Mouse (Mus musculus) adrenal gland, adult 18-20 months (tissue): Measurements from ENCODE around the gene Atrip. TPM values are rescaled to one million over a fixed set of nuclear protein-coding genes. Genes with fewer than 3 reads are reported as not detected.

Experiments
- total RNA-seq, 2 experiments: library from RNA; stranded (reverse); gene quantifications; 1 replicate in 1 of 2; 2 replicates in 1 of 2; pipeline ENCODE4 v1.2.3; 2021

Atrip gene
- total RNA-seq, 2 experiments from 2014 or later = 14.7 to 15.2 TPM

Other genes starting within 250 kb of the Atrip start
- 1 to 10 TPM; 3.6 to 4.1 TPM for gene Celsr3, start 247.8 kb downstream of the Atrip start, total RNA-seq
- 10 to 100 TPM in 1 of 2 experiments, 1 to 10 TPM in 1; 9.6 to 13.8 TPM for gene Slc26a6, start 220.8 kb downstream of the Atrip start, total RNA-seq
- under 1 TPM in 1 of 2 experiments, not detected in 1; 0.32 TPM for gene Tmem89, start 159.5 kb downstream of the Atrip start, total RNA-seq
- 1,000 to 10,000 TPM in 1 of 2 experiments, 100 to 1,000 TPM in 1; 638 to 1,072 TPM for gene Uqcrc1, start 137.5 kb downstream of the Atrip start, total RNA-seq
- gene Col7a1, start 120.5 kb downstream of the Atrip start, total RNA-seq = 1 to 10 TPM; 6.4 to 7.5 TPM
- gene Ucn2, start 88.1 kb downstream of the Atrip start, total RNA-seq = under 1 TPM; 0.26 to 0.53 TPM
- gene Pfkfb4, start 82.3 kb downstream of the Atrip start, total RNA-seq = 10 to 100 TPM in 1 of 2 experiments, 1 to 10 TPM in 1; 7.6 to 13.7 TPM
- 100 to 1,000 TPM; 126 to 137 TPM for gene Shisa5, start 35.6 kb downstream of the Atrip start, total RNA-seq
- gene Trex1, start 14.4 kb downstream of the Atrip start, total RNA-seq = 10 to 100 TPM; 15.8 to 21.6 TPM
- 10 to 100 TPM; 11.8 to 12.6 TPM for gene Ccdc51, start 8.4 kb upstream of the Atrip start, total RNA-seq
- gene Tma7, start 8.5 kb upstream of the Atrip start, total RNA-seq = 100 to 1,000 TPM; 319 to 392 TPM
- 100 to 1,000 TPM in 1 of 2 experiments, 10 to 100 TPM in 1; 63.9 to 107 TPM for gene Plxnb1, start 21.3 kb upstream of the Atrip start, total RNA-seq
- not detected for gene Fbxw21, start 87.9 kb upstream of the Atrip start, total RNA-seq
- not detected for gene Fbxw13, start 121.9 kb upstream of the Atrip start, total RNA-seq
- gene Fbxw20, start 160.6 kb upstream of the Atrip start, total RNA-seq = not detected
- gene Fbxw14, start 213.6 kb upstream of the Atrip start, total RNA-seq = not detected